Mouse (Mus musculus) olfactory bulb, adult 2 months (tissue): Measurements from ENCODE around the gene Fbxw11. TPM values are rescaled to one million over a fixed set of nuclear protein-coding genes. Genes with fewer than 3 reads are reported as not detected.
"Not testable (repeated sequence)": the region's sequence is repeated elsewhere in the genome, so short reads cannot be mapped to it uniquely, and the experiment has no call there.

Experiments
- H3K27ac ChIP-seq: fragments of 200-500 bp; 2 replicates; pipeline ENCODE4 v1.5.1; 2012; ENCODE audit warnings: low read depth, low read length; ENCODE audit not compliant: insufficient read depth
- H3K4me1 ChIP-seq: fragments of 200-500 bp; 2 replicates; pipeline ENCODE4 v1.6.1; 2012; ENCODE audit warnings: low read length; ENCODE audit not compliant: control insufficient read depth, insufficient read depth
- H3K4me3 ChIP-seq: fragments of 200-500 bp; 2 replicates; pipeline ENCODE4 v1.5.1; 2012; ENCODE audit warnings: mild to moderate bottlenecking, low read depth, low read length, moderate library complexity; ENCODE audit not compliant: insufficient read depth
- CTCF ChIP-seq: fragments of 200-500 bp; IDR thresholded peaks from 2 replicates; pipeline ENCODE4 v1.5.1; 2012; ENCODE audit warnings: low read depth, mild to moderate bottlenecking, low read length, moderate library complexity; ENCODE audit not compliant: insufficient read depth
- POLR2A ChIP-seq: fragments of 200-500 bp; IDR thresholded peaks from 2 replicates; pipeline ENCODE4 v1.6.1; 2012; ENCODE audit warnings: mild to moderate bottlenecking, low read depth, low read length, moderate library complexity; ENCODE audit not compliant: insufficient read depth
- WGBS: fragments of 180-500 bp; shearing (Covaris S2); methylation state at CpG from one replicate; pipeline ENCODE4 v1.1.7; 2018; 5-methylcytosine and 5-hydroxymethylcytosine counted together
- polyA plus RNA-seq: library from polyadenylated mRNA; stranded (reverse); fragments of >200 nt; gene quantifications from 2 replicates; pipeline ENCODE4 v1.2.4, GENCODE M21; 2012; ENCODE audit warnings: low replicate concordance; ENCODE audit not compliant: missing spikeins, insufficient read depth, insufficient read length

Gene Fbxw11
- polyA plus RNA-seq, 1 experiment = not detected

- TF ChIP-seq POLR2A = no peak
- Histone ChIP-seq H3K4me3 (no peak overlapping the region), H3K27ac (0 out of 2 replicates have a peak overlapping the region, but pooled peaks have one; percentile 10), H3K4me1 (peaks cover 15% of the 10 kb centered on the region)
- WGBS = 61% methylated on average over 4 of the region's 4 CpGs
Measured at GRCm38 (mm10) chr11:32680014-32680413, 37.5 kb downstream of the Fbxw11 start.

DNA sequence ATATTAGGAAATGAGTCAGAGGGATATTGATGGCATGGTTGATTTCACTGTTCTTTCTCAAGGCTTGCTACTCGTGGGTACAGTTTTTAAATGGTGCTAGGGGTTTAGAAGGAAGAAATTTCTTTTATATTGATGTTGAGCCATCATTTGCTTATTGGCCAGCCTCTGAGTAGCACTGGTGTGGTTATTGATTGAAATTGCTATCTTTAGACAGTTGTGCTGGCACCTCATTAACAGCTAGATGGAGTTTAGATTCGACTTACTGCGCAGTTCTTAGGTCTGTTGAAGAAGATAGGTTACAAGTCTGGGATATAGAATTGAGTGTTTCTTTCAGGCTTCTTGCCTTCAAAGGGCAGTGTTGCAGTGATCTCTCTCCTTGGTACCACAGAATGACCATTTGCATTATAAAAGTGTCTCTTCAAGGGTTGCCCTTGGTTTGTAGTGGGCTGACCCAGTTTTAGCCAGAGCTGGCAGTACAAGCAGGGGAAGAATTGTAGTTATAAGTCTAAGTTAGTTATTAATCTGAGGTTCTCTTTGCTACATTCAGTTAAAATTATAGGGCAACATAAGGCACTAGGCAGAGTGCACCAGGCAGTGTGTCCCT is 38.8 kb downstream of the Fbxw11 start:
- WGBS = 41% methylated on average over 3 of the region's 3 CpGs
- peaks cover 13% of the 10 kb centered on the region for H3K4me1 ChIP-seq
- TF ChIP-seq POLR2A (no peak), CTCF (no peak)
- H3K27ac ChIP-seq = peak overlapping the region; percentile 65; the same call in 1 of the 2 replicates
- H3K4me3 ChIP-seq = no peak overlapping the region

DNA sequence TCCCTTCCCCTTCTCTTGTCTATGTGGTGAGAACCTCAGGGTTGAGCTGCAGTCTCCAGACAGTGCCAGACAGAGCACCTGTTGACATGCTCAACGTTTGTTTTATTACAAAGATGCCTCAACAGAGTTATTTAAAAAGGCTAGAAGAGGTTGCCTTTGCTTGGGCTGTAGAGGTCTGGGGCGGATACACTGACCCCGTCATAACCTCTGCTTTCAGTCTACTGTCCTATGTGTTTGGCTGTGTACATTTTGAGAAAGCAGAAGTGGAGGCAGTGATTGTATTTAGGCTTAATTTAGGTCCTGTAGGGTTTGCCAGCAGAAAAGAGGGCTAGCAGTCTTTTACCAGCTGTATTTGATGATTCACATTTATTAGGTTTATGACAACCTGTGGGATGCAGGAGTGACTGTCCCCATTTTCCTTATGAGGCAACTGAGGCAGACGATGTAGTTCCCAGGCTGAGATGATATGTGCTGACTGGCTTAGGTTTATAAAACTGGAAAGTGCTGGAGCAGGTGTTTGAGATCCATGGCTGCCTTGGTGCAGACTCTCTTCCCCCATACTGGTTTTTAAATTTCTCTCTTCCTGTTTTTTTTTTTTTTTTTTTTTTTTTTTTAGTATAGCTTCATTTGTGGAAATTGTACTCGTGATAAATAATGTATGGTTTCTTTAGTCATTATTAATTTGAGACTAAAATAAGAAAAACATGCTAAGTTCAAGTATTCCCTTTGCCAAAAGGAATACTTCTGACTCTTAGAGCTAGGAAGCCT is 40.0 kb downstream of the Fbxw11 start:
- WGBS = 68% methylated on average over 5 of the region's 5 CpGs
- Histone ChIP-seq H3K4me3 (no peak overlapping the region), H3K27ac (no peak overlapping the region), H3K4me1 (peaks cover 8% of the 10 kb centered on the region)
- TF ChIP-seq POLR2A (no peak), CTCF (no peak)

- Histone ChIP-seq H3K4me1 (peaks cover 8% of the 10 kb centered on the region), H3K4me3 (no peak overlapping the region), H3K27ac (no peak overlapping the region)
- no peak for TF ChIP-seq CTCF
- no peak for TF ChIP-seq POLR2A
- 71% methylated on average over 3 of the region's 3 CpGs for WGBS
Measured at GRCm38 (mm10) chr11:32684690-32685254, 42.2 kb downstream of the Fbxw11 start.

DNA sequence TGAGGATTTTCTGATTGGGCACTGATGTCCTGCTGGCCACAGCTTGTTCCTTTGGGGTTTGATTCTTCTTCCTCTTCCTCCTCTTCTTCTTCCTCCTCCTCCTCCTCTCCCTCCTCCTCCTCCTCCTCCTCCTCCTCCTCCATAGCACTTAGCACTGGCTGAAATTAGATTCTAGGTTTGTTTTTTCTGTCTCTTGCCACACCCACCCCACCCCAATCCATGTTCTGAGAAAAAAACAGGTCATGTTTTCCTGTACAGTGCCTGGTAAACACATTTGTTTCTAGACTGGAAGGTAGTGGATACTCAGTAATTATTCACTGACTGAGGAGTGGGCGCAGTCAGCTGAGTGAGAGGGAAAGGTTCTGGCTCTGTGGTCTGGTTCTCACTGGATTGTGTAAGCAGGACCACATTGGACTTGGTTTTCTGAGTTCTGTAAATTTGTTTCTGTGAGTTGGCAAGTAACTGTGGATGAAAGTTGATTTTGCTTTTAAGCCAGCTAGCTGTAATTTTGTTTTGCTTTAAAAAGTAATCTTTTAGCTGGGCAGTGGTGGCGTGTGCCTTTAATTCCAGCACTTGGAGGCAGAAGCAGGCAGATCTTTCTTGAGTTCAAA is 45.8 kb downstream of the Fbxw11 start:
- no peak overlapping the region for H3K4me3 ChIP-seq
- no peak for TF ChIP-seq CTCF
- WGBS = 90% methylated on average over 2 of the region's 2 CpGs
- no peak overlapping the region for H3K27ac ChIP-seq
- H3K4me1 ChIP-seq = peaks cover 5% of the 10 kb centered on the region; the same call in 1 of the 2 replicates

GRCm38 (mm10) chr11:32689510-32689909 is 47.0 kb downstream of the Fbxw11 start:
- H3K4me1 ChIP-seq = peaks cover 5% of the 10 kb centered on the region; the same call in 1 of the 2 replicates
- 82% methylated on average over 1 of the region's 1 CpGs for WGBS
- TF ChIP-seq POLR2A (no peak), CTCF (no peak)
- H3K27ac ChIP-seq = no peak overlapping the region
- no peak overlapping the region for H3K4me3 ChIP-seq

- Histone ChIP-seq H3K4me1 (peaks cover 14% of the 10 kb centered on the region), H3K4me3 (no peak overlapping the region), H3K27ac (no peak overlapping the region)
- TF ChIP-seq POLR2A = no peak
- no peak for TF ChIP-seq CTCF
- WGBS = 89% methylated on average over 1 of the region's 1 CpGs
Measured at GRCm38 (mm10) chr11:32692834-32693233, 50.3 kb downstream of the Fbxw11 start.

- TF ChIP-seq POLR2A (no peak), CTCF (no peak)
- Histone ChIP-seq H3K4me1 (peaks cover 15% of the 10 kb centered on the region), H3K27ac (no peak overlapping the region), H3K4me3 (no peak overlapping the region)
- 21% methylated on average over 7 of the region's 7 CpGs for WGBS
Measured at GRCm38 (mm10) chr11:32693431-32694141, 51.1 kb downstream of the Fbxw11 start.

GRCm38 (mm10) chr11:32694322-32695003 is 51.9 kb downstream of the Fbxw11 start:
- not testable (repeated sequence) for H3K4me3 ChIP-seq
- H3K4me1 ChIP-seq = peaks cover 15% of the 10 kb centered on the region
- 22% methylated on average over 9 of the region's 9 CpGs for WGBS
- H3K27ac ChIP-seq = peak overlapping the region; percentile 67
